Mouse (Mus musculus) G1E-ER4 (cell line): ENCODE measurements around the gene Ptpn6. TPM values are rescaled to one million over a fixed set of nuclear protein-coding genes. Genes with fewer than 3 reads are reported as not detected.

ENCODE experiments used
- GATA1 ChIP-seq: IDR thresholded peaks from one replicate; pipeline ENCODE4 v1.8.0; 2012; ENCODE audit warnings: low read length, inconsistent platforms
- polyA plus RNA-seq: library from polyadenylated mRNA; stranded (reverse); fragments of >175 nt; gene quantifications from 2 replicates; pipeline ENCODE4 v1.2.3, GENCODE M21; 2012

Gene Ptpn6
- polyA plus RNA-seq, 1 experiment: 25.0 TPM

- TF ChIP-seq GATA1: peak; percentile 34
Measured at GRCm38 (mm10) chr6:124719354-124719978, 19.0 kb downstream of the Ptpn6 start.

GRCm38 (mm10) chr6:124718703-124719102 lies 19.8 kb downstream of the Ptpn6 start:
- TF ChIP-seq GATA1: no peak

- no peak for TF ChIP-seq GATA1
Measured at GRCm38 (mm10) chr6:124717968-124718367, 20.5 kb downstream of the Ptpn6 start.

- TF ChIP-seq GATA1: no peak
Measured at GRCm38 (mm10) chr6:124716864-124717490, 21.5 kb downstream of the Ptpn6 start.

GRCm38 (mm10) chr6:124712918-124713317 lies 25.6 kb downstream of the Ptpn6 start:
- no peak for TF ChIP-seq GATA1

GRCm38 (mm10) chr6:124711824-124712782 lies 26.4 kb downstream of the Ptpn6 start, which contains the start of the genes Emg1 and Phb2:
Emg1 (minus strand) TSS chr6:124712178.
Phb2 (plus strand) TSS chr6:124712336.
- no peak for TF ChIP-seq GATA1

GRCm38 (mm10) chr6:124708289-124708889 lies 30.1 kb downstream of the Ptpn6 start:
- TF ChIP-seq GATA1: no peak

- TF ChIP-seq GATA1: no peak
Measured at GRCm38 (mm10) chr6:124706061-124706627, 32.4 kb downstream of the Ptpn6 start.

GRCm38 (mm10) chr6:124704417-124704816 lies 34.1 kb downstream of the Ptpn6 start:
- no peak for TF ChIP-seq GATA1

GRCm38 (mm10) chr6:124703789-124704188 lies 34.7 kb downstream of the Ptpn6 start:
- TF ChIP-seq GATA1: no peak

GRCm38 (mm10) chr6:124702784-124703103 lies 35.8 kb downstream of the Ptpn6 start:
- TF ChIP-seq GATA1: no peak

GRCm38 (mm10) chr6:124702102-124702783 lies 36.3 kb downstream of the Ptpn6 start:
- no peak for TF ChIP-seq GATA1

- no peak for TF ChIP-seq GATA1
Measured at GRCm38 (mm10) chr6:124701338-124701737, 37.2 kb downstream of the Ptpn6 start.

GRCm38 (mm10) chr6:124699962-124700610 lies 38.4 kb downstream of the Ptpn6 start:
- no peak for TF ChIP-seq GATA1

GRCm38 (mm10) chr6:124699366-124699765 lies 39.1 kb downstream of the Ptpn6 start:
- TF ChIP-seq GATA1: no peak
